Mouse (Mus musculus) olfactory bulb, adult 2 months (tissue): ENCODE measurements around the gene Gm11172.

Source experiments
- CTCF ChIP-seq: fragments of 200-500 bp; IDR thresholded peaks from 2 replicates; pipeline ENCODE4 v1.5.1; 2012; ENCODE audit warnings: low read depth, mild to moderate bottlenecking, low read length, moderate library complexity; ENCODE audit not compliant: insufficient read depth
- POLR2A ChIP-seq: fragments of 200-500 bp; IDR thresholded peaks from 2 replicates; pipeline ENCODE4 v1.6.1; 2012; ENCODE audit warnings: mild to moderate bottlenecking, low read depth, low read length, moderate library complexity; ENCODE audit not compliant: insufficient read depth

- TF ChIP-seq CTCF, result no peak
- no peak for TF ChIP-seq POLR2A
These were observed 13.1 kb downstream of the Gm11172 start for GRCm38 (mm10) chr16:10825840-10826239.
